Mouse (Mus musculus): ENCODE results near the gene Ptprd. TPM values are rescaled to one million over a fixed set of nuclear protein-coding genes. Genes with fewer than 3 reads are reported as not detected.

Ptprd gene
- total and polyA plus RNA-seq, 3 experiments, result not detected

DNA sequence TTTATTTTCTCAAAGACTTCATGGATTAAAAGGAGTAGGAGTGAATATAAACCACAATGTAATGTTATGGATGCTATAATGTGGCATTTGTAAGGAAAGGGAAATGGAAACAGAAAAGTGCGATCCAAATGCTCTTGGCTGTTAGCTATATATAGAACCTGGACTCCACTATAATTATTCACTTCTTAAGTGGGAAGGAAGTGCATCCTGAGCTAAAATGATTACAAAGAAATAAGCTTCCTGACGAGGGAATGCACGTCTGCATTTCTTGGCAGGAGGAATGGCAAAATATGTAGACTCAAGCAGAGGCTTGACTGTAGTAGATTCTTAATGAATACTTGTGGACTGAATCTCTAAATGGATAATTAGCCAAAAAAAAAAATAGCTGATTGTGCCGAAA lies 219.1 kb downstream of the Ptprd start:
- Histone ChIP-seq H3K4me1 (ENCODE audit: control insufficient read depth in 1 of 2, insufficient read depth in 2 of 2, low read length in 2 of 2) (no peaks in the 10 kb centered on the region), H3K79me2 (ENCODE audit: control insufficient read depth, insufficient read depth, low read length, poor library complexity) (no peaks in the 10 kb centered on the region), H3K27me3 (ENCODE audit: control insufficient read depth in 1 of 2, insufficient read depth in 2 of 2, low read length in 2 of 2) (no peaks in the 10 kb centered on the region), H3K27ac (ENCODE audit: control insufficient read depth, low read depth, low read length) (no peak overlapping the region), H3K9me3 (replicated peaks; ENCODE audit: insufficient read depth, low read length) (no peaks in the 10 kb centered on the region), H3K36me3 (ENCODE audit: control insufficient read depth in 1 of 2, insufficient read depth in 2 of 2, low read length in 2 of 2) (no peaks in the 10 kb centered on the region), H3K9ac (ENCODE audit: control insufficient read depth, low read depth, low read length, poor library complexity, severe bottlenecking) (no peak overlapping the region), H3K4me3 (ENCODE audit: control insufficient read depth in 1 of 2, insufficient read depth in 1 of 2, low read depth in 2 of 2, low read length in 2 of 2) (no peak overlapping the region)
- DNase-seq (ENCODE audit: low read depth, low spot score), result no peak
- no peak for TF ChIP-seq TCF12 (IDR thresholded peaks at IDR 0.05; ENCODE audit: low read depth, low read length)
- TF ChIP-seq POLR2AphosphoS2 (IDR thresholded peaks at IDR 0.05; ENCODE audit: low read length), result no peak
- TF ChIP-seq TAL1 (IDR thresholded peaks at IDR 0.05; ENCODE audit: low read length), result no peak
- no peak for TF ChIP-seq KAT2A (conservative IDR thresholded peaks at IDR 0.05; ENCODE audit: low read depth, low read length)
- TF ChIP-seq BHLHE40 (IDR thresholded peaks at IDR 0.05; ENCODE audit: borderline replicate concordance, low read depth, low read length), result no peak

DNA sequence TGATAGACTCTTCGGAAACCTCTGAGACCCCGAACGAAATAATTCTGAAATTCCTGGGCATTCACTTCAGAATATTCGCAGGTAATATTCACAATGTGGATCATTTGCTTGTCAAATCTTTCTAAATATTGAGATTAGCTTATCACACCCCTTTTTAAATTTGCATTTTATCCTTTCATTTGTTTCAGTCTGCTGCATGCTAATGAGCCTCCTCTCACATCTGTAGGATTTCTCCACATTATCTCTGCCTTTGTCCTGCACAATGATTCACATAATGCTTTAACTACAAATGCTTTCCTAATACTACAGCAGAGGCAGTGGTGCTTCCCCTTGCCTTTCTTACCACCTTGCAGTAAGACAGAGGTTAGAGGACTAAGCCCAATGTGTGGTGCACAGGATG lies 229.7 kb downstream of the Ptprd start:
- H3K9me3 ChIP-seq (replicated peaks; ENCODE audit: insufficient read depth, low read length), result no peaks in the 10 kb centered on the region
- no peak for TF ChIP-seq KAT2A (conservative IDR thresholded peaks at IDR 0.05; ENCODE audit: low read depth, low read length)
- TF ChIP-seq POLR2A (IDR thresholded peaks at IDR 0.05; ENCODE audit: control insufficient read depth in 1 of 2, insufficient read depth in 1 of 2, low read depth in 1 of 2, low read length in 2 of 2, poor library complexity in 1 of 2), result no peak
- TF ChIP-seq POLR2AphosphoS5 (IDR thresholded peaks at IDR 0.05; ENCODE audit: borderline replicate concordance, low read depth, low read length), result no peak
- TF ChIP-seq SMC3 (IDR thresholded peaks at IDR 0.05; ENCODE audit: low read depth, low read length), result no peak
- no peak for TF ChIP-seq MAX (IDR thresholded peaks at IDR 0.05; ENCODE audit: low read length)
- TF ChIP-seq USF1 (IDR thresholded peaks at IDR 0.05; ENCODE audit: low read depth, low read length), result no peak
- no peak for TF ChIP-seq TCF12 (IDR thresholded peaks at IDR 0.05; ENCODE audit: low read depth, low read length)
- TF ChIP-seq CHD2 (IDR thresholded peaks at IDR 0.05; ENCODE audit: low read length), result no peak
- TF ChIP-seq NRF1 (IDR thresholded peaks at IDR 0.05; ENCODE audit: insufficient read depth, low read depth, low read length, poor library complexity, severe bottlenecking), result no peak
- no peak for TF ChIP-seq MEF2A (IDR thresholded peaks at IDR 0.05; ENCODE audit: extremely low read depth, insufficient replicate concordance, low read depth, low read length, poor library complexity, severe bottlenecking)
- no peak for TF ChIP-seq NELFE (IDR thresholded peaks at IDR 0.05; ENCODE audit: low read depth, low read length)
- no peak for TF ChIP-seq MAZ (IDR thresholded peaks at IDR 0.05; ENCODE audit: low read depth, low read length)
- TF ChIP-seq MXI1 (IDR thresholded peaks at IDR 0.05; ENCODE audit: low read depth, low read length), result no peak
- no peak for TF ChIP-seq MAFK (IDR thresholded peaks at IDR 0.05; ENCODE audit: borderline replicate concordance, low read depth, low read length)
- no peak for TF ChIP-seq EP300 (IDR thresholded peaks at IDR 0.05; ENCODE audit: low read depth in 1 of 2, low read length in 2 of 2)
- TF ChIP-seq TBP (IDR thresholded peaks at IDR 0.05; ENCODE audit: low read depth, low read length), result no peak
- TF ChIP-seq USF2 (IDR thresholded peaks at IDR 0.05; ENCODE audit: borderline replicate concordance in 1 of 2, insufficient read depth in 1 of 2, low read depth in 1 of 2, low read length in 2 of 2), result no peak
- no peak for TF ChIP-seq GABPA (IDR thresholded peaks at IDR 0.05; ENCODE audit: low read depth, low read length)
- no peak for TF ChIP-seq ZKSCAN1 (IDR thresholded peaks at IDR 0.05; ENCODE audit: low read depth, low read length)
- TF ChIP-seq SIN3A (IDR thresholded peaks at IDR 0.05; ENCODE audit: low read length), result no peak
- H3K4me3 ChIP-seq (ENCODE audit: control insufficient read depth in 1 of 2, insufficient read depth in 1 of 2, low read depth in 2 of 2, low read length in 2 of 2), result no peak overlapping the region
- no peaks in the 10 kb centered on the region for H3K4me1 ChIP-seq (ENCODE audit: control insufficient read depth in 1 of 2, insufficient read depth in 2 of 2, low read length in 2 of 2)
- no peak for DNase-seq (ENCODE audit: low read depth, low spot score)
- H3K79me2 ChIP-seq (ENCODE audit: control insufficient read depth, insufficient read depth, low read length, poor library complexity), result no peaks in the 10 kb centered on the region
- no peaks in the 10 kb centered on the region for H3K27me3 ChIP-seq (ENCODE audit: control insufficient read depth in 1 of 2, insufficient read depth in 2 of 2, low read length in 2 of 2)
- no peak overlapping the region for H3K27ac ChIP-seq (ENCODE audit: control insufficient read depth, low read depth, low read length)
- no peak overlapping the region for H3K9ac ChIP-seq (ENCODE audit: control insufficient read depth, low read depth, low read length, poor library complexity, severe bottlenecking)
- no peaks in the 10 kb centered on the region for H3K36me3 ChIP-seq (ENCODE audit: control insufficient read depth in 1 of 2, insufficient read depth in 2 of 2, low read length in 2 of 2)

Data from MEL (cell line).